Mouse (Mus musculus) layer of hippocampus, adult 11-12 months (tissue): ENCODE results near the gene Nlrc4.
A peak's percentile ranks its signal among the peaks of the same experiment; 100 is the strongest.
"Not testable (repeated sequence)": the region's sequence is repeated elsewhere in the genome, so short reads cannot be mapped to it uniquely, and the experiment has no call there.

Source experiments
- DNase-seq: peaks from one replicate; pipeline ENCODE4 v3.0.0; 2022; ENCODE audit warnings: low spot score

Nlrc4 gene

DNA sequence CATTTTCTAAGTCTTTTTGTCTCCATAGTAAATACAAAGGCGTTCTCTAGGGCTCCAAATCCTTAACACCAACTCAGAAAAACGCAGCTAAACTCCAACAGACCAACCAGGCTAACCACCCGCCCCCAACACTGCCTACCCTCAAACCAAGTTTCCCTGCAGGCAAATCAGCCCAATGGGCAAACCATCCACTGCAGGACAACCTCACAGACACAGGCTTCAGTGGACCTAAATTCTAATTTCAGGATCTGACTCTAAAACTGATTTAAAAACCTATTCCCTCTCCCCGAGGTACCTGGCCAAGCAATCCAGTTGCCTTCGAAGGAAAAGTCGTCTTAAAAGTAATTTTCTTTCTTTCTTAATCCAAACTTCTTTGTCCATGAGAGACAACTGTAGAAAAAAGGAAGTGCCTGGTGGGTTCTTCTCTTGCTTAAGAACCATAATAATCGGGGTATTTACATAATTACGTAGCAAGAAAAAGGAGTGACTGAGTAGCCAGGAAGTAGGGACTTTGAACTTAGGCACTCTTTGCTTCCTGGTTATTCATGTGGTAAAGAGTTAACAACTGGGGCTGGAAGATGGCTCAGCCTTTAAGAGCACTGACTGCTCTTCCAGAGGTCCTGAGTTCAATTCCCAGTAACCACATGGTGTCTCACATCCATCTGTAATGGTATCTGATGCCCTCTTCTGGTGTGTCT, at the start of gene Nlrc4:
Nlrc4 (minus strand) TSS at position 432 of the 698 bp plus-strand sequence.
- no peak for DNase-seq

DNA sequence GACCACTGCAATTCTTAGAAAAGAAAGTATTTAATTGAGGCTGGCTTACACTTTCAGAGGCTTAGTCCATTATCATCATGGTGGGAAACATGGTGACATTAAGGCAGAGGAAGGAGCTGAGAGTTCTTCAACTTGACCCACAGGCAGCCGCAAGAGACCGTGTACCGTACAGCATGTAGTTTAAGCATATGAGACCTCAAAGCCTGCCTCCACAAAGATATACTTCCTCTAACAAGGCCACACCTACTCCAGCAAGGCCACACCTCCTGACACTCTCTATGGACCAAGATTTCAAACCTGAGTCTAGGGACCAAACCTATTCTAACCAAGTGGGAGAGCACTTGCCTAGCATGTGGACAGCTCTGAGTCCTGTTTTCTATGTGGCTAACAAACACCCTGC, 49.7 kb upstream of the Nlrc4 start:
- DNase-seq, result no peak

DNA sequence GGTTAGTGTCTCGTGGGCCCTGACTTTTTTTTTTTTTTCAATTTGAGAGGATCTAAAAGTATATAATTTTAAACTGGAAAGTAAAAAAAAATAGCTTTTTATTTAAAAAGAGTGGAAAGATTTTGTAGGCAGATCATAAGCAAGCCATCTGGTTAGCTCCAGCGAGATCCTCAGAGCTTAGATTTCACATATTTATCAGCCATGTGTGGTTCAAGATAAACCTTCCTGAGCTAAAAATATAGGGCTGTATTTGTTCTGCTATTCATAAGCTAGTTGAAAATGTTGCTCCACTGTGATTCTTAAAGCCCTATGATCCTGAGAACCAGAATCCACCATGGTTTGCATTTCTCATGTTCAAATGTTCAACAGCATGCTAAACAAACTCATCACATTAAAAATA, 49.0 kb upstream of the Nlrc4 start:
- peak; percentile 28 for DNase-seq

DNA sequence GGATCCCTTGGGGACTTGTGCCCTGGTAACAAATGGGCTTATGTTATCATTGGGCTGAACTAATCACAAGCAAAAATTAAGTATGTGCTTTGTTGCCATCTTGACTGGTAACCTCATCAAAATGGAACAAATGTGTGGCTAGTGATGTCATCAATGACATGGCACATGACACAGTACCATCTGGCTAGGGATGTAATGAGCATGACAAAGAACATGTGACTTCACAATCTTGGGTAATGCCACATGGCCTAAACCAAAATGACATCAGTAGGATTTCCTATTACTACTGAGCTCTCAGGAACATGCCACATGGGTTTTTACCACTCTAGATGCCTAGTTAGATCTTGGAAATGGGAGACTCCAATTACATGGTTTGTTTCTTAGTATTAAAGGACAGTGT, 42.1 kb upstream of the Nlrc4 start:
- DNase-seq, result no peak

DNA sequence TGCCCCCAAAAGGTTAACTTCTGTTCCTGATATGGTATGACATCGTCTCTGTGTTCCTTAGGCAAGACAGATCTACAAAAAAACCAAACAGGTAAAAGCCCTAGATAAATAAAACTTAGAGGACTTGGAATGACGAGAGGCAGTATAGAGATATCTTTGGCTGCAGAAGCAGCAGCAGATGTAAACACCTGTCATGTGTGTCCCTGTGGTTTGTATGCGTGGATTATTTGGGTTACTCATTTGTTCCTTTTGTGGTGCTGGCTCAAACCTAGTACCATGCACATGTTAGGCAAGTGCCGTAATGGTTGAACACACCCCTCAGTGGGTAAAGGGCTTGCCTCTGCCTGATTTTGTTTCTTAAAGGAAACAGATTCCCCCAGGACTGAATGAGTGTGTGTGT, 41.3 kb upstream of the Nlrc4 start:
- no peak for DNase-seq

DNA sequence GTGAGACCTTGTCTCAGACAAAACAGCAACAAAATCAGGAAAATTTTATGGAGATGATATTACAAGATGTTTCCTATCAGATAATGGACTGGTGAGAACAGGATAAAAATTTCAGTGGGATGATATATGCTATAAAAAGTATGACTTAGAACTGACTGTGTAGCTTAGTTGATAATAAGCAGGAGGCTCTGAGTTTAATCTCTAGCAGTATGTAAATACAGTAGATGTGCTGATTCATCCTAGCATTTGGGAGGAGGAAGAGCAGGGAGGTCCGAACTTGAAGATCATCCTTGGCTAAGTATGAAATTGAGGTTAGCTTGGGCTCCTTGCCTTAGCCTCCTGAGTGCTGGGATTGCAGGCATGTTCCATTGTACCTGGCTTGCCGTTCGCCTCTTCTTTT, 32.6 kb upstream of the Nlrc4 start:
- no peak for DNase-seq

DNA sequence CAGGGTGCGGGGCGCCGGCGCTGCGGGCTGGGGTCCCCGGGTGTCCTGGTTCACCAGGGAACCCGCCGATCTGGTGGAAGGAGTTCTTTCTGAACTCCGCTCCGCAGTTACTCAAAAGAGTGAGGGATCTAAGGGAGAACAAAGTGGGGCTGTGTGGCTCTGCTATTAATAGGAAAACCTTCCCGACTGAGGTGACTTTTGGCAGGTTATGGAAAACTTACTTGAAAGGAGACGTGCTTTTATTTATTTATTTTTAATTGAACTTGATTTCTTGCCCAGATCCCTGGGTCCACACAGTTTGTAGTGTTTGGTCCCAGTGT, 30.9 kb upstream of the Nlrc4 start:
- no peak for DNase-seq

DNA sequence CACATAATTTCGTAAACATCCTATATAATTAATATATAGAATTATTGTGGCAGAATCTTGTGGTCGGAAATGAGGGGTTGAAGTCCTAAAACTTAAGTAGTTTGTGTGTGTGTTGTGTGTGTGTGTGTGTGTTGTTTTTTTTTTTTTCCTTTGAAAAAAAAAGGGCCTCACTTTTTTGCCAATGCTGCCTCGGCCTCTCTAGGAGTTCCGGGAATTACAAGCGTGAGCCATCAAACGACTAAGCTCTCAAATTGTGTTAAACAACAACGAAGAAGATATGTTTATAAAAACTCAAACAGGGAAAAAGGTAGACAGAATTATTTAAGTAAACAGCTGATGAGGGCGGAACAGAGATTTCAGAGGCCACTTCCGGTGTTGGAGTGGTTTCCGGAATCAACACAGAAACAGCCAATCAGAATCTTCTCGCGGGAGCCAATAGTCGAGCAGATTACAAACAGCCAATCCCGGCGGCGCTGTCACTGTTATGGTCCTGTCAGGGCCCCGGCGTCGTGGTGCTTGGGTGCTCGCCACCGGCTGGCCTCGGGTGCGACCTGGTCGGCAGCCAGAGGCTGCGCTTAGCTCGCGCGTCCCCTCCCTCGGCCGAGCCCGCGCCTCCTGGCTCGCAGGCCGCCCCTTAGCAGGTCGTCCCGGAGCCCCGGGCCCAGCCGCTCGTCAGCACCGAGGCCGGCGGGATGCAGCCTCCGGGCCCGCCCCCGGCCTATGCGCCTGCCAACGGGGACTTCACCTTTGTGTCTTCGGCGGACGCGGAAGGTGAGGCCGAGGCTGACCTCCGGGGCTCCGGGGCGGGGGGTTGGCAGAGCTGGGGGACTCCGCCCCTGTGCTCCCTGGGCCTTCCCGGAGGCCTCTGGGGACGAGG, 30.3 kb upstream of the Nlrc4 start, which contains the start of gene Yipf4:
Yipf4 (plus strand) TSS at position 470 of the 877 bp plus-strand sequence.
- DNase-seq, result peak; percentile 99

DNA sequence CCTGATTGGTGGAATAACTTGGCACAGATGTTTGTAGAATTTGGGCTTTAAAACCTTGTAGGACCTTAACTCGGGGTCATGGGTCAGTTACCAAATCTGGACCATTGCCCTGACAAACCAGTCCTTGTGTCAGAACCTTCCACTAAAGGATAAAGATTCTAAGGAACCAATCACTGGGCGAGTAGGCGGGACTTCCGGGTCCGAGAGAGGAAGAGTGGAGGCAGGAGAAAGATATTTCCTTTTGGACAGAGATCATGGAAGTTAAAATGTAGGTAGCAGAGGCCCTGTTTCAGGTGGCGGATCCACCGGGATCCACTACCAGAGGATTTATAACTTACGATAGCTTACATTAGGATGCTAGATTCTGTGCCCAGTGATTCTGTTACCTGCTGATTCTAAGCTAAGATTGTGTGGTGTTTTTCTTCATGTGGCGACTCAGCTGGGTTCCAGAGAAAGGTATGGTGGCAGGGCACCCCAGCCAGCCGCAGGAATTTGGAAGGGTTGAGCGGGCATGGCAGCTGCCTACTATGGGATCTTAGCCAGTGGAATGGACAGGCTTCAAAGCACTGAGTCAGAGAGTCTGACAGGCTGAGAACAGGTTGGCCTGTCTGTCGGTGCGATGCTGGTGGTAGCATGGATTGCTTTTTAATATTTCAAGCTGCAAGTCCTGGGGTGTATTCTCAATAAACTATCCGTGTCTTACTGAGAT, 21.6 kb upstream of the Nlrc4 start:
- DNase-seq, result no peak

DNA sequence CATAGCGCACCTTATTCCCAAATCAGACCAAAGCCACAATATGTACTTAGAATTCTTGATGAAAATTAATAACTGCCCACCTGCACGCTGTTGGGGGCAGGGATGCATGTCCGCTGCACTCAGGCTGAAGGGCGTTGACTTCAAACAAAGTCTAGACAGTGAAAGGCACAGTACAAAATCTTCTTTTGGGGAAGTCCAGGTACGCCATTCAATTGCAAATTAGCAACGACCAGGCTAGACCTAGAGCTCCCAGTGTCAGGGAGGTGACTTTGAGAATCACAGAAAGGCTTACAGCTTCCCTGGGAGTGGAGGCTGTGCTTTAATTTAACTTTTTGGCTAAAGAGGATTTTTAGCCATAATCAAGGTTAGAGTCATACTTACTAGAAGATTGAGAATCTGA, 11.2 kb upstream of the Nlrc4 start:
- DNase-seq, result not testable (repeated sequence)

DNA sequence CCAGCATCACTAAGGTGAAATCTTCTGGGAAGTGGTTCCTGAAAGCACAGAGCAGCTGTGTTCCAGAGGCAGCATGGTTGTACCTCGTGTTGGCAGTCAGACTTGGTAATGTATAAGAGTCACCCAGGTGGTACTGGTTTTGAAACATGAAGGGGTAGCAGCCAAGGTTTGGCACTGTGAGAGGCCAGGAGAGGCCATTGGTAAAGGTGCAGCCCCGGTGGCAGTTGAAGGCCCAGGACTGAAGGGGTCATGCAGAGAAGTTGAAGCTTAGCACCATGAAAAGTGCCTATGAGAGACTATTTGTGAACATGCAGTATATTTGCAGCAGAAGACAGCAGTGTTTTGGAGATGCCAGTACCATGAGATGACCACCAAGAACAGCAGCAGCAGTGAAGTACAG, 9.0 kb upstream of the Nlrc4 start:
- DNase-seq, result not testable (repeated sequence)

DNA sequence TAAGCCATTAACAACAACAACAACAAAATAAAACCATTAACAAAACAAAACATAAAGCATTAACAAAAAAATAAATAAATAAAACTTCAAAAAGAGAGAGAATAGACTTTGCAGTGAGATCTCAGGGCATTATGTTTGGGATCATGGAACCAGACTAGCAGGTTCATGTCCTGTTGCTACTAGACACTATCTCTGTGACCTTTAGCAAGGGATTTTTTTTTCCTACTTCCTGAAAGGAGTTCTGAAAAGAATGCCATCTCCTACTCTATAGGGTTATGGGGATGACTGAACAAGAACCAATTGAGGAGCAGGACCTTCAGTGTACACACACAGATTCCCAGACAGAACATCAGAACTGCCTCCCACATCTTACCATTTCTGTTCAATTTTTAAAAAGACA, 4.6 kb upstream of the Nlrc4 start:
- no peak for DNase-seq

DNA sequence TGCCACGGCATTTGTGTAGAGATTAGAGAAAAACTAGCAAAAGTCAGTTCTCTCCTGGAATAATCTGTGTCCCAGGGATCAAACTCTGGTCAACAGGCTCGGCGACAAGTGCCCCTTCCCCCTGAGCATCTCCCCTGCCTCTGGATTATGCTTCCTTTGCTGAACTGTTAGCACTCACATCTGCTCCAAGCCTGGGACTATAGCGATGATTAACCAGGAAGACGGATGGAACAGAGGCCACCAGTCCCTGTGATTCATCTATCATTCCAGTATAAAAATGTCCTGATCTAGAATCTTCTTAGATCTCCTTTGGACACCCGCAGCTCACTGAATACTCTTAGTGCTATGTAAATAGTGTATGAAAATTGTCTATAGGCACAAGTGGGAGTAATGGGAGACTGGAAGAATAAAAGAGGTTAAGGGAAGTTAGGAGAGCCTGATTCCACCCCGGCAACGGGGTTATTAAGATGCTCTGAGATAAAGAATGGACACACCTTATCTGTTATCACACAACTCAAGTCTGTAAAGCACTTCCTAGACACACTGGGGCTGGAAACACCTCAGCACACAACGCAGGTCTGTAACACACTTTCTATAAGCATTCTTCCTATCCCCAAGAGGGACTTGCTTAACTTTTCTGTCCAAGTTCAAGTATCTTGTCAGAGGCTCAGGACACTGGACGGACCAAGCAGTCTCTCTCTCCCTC, 817 bp downstream of the Nlrc4 start:
- DNase-seq, result no peak

DNA sequence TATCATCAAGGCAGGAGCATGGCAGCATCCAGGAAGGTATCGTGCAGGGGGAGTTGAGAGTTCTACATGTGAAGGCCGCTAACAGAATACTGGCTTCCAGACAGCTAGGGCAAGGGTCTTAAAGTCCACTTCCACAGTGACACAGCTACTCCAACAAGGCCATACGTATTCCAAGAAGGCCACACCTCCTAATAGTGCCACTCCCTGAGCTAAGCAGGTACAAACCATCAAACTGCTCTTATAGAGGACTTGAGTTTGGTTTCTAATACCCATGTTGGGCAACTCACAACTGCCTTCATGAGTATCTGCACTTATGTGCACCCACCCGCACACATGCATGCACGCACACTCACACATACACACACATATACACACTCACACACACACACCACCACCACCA, 2.1 kb downstream of the Nlrc4 start:
- DNase-seq, result no peak

DNA sequence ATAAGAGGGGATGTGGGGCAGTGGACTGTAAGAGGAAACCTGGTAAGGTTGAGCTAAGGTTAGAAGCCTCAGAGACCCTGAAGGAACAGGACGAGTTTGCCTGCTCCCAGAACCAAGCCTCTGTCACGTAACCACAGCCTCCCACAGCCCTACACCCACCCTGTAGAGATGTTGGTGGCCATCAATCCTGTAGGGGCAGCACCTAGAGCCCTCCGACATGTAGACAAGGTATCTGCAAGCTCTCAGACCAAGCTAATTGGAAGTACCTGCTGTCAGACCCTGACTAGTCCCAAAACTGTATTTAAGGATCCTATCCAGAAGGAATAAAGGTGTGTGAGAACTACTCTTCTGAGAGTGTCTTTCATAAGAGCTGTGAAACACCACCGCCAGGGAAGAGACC, 3.5 kb downstream of the Nlrc4 start:
- DNase-seq, result no peak

DNA sequence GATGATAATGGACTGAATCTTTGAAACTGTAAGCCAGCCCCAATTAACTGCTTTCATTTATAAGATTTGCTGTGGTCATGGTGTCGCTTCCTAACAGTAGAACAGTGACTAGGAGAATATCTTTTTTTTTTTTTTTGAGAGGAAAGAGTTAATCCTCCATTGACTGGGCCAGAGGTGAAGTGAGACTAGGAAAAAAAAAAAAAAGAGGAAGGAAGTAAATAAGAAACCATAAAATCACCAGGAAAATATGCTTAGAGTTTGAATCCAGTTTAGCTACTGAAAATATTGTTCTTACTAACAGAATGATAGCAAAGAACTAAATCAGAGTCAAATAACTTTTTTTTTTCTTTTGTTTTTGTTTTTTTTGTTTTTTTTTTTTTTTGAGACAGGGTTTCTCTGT, 4.3 kb downstream of the Nlrc4 start:
- DNase-seq, result no peak

DNA sequence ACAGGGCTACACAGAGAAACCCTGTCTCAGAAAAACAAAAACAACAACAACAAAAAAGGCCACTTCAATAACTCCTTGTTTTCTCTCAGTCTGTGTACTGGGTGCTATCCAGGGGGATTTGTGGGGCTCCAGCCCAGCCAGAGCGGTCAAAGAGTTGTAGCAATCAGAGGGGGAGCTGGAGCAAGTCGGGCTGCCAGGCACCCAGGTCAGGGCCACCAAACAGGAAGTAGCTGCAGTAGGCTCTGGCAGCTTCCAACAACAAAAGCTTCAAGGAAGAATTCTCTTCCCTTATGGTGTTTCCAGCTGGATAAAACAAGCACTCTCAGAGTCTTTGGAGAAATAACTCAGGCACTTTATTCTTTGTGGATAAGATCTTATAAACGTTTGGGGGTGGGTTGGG, 5.0 kb downstream of the Nlrc4 start:
- DNase-seq, result no peak

DNA sequence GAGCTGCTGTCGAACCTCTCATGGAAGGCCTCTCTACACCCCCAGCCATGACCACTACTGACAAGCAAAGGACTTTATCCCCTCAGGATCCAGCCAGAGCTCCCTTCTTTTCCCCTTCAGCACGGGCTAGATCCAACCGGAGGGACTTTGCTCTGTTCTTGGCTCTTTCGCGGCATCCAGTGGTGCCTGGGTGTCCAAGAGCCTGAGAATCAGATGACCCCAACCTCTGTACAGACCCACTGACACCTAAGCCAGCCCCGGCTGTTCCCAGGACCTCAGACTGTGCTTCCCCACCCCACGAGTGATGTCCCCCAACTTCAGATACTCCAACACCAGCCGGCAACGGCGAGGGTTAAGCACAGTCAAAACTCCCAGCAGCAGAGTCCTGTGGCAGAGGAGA, 9.2 kb downstream of the Nlrc4 start:
- no peak for DNase-seq

DNA sequence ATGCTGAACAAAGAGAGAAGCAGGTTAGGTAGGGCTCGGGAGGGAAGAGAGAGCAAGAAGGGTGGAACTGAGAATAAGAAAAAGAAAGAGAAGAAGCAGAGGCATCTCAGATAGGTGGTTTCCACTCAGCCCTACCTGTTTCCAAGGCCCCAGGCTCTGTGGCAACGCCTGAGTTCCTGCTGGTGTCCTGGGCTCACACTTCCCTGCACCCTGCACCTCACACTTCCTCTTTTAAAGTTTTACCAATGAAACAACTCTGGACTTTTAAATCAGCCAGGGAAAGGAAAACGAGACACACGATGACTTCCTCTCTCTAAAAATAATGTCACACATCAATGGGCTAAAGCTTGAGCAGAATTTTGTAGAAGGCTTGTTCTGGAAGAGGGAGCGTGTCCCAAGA, 18.5 kb downstream of the Nlrc4 start:
- DNase-seq, result no peak

DNA sequence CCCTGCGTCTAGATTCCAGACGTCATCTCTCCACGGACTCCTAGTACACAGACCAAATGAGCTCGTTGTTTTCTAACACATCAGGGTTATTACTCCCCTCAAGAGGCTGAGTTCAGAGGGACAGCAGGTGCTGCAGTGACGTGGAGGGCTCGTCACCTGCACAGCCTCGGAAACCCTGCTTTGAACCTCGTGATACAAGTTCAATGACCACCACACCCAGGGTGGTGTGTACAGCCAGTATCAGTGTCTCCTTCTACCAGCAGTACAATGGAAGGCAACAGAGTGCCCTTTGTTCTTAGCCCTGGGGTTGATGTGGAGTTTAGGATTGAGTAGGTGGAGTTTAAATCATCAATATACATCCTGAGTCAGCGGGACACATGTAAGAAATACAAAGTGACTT, 21.2 kb downstream of the Nlrc4 start:
- no peak for DNase-seq

DNA sequence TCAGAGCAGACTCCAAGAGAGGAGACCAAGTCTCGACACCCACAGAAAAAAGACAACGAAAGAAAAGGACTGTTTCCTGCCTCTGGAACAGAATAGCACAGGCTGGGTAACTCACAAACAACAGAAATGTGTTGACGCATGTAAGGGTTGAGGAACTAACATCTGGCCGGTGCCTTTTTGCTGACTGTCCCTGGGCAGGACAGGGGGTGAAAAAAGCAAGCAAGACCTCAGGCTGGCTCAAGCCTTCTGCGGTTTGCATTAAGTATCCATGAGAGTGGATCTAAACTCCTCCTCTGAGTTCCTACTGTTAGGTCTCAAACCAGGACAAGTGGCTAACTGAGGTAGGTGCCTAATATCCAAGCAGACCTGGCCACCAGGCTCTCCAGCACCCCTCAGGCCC, 26.3 kb downstream of the Nlrc4 start:
- DNase-seq, result no peak

DNA sequence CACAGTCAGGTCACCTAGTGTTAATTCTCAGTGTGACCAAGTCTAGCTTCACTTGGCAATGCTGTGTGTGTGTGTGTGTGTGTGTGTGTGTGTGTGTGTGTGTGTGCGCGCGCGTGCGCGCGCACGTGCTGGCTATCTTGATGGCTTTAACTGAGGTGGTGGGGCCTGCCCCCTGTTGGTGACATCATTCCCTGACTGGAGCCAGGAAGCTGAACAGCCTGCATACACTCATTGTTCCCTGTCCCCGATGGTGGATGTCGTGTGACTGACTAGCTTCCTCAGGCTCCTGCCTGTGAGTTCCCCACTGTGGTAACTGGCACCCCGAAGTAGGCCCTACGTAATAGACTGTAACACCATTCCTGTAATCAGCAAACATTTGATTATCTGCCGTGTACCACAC, 27.5 kb downstream of the Nlrc4 start:
- peak; percentile 40 for DNase-seq
